Mouse (Mus musculus): ENCODE results near the gene Adad1. TPM values are rescaled to one million over a fixed set of nuclear protein-coding genes. Genes with fewer than 3 reads are reported as not detected.
A peak's percentile ranks its signal among the peaks of the same experiment; 100 is the strongest.

The Adad1 gene
- polyA plus RNA-seq, 1 experiment from 2014 or later: 1.5 TPM

GRCm38 (mm10) chr3:37139192-37139591 lies 75.9 kb downstream of the Adad1 start:
- no peaks in the 10 kb centered on the region for H3K27me3 ChIP-seq
- H3K36me3 ChIP-seq: no peaks in the 10 kb centered on the region
- WGBS: 81% methylated on average over 3 of the region's 3 CpGs
- H3K9me3 ChIP-seq: no peaks in the 10 kb centered on the region
- no peaks in the 10 kb centered on the region for H3K4me1 ChIP-seq (replicated peaks)
- no peak for ATAC-seq (ENCODE audit: insufficient number of reproducible peaks, insufficient read depth, low FRiP score, low TSS enrichment, low read depth)
- H3K4me3 ChIP-seq (replicated peaks): no peak overlapping the region
- no peak overlapping the region for H3K4me2 ChIP-seq
- no peak overlapping the region for H3K27ac ChIP-seq
- no peak overlapping the region for H3K9ac ChIP-seq (replicated peaks)

GRCm38 (mm10) chr3:37140168-37140906 lies 77.0 kb downstream of the Adad1 start:
- 88% methylated on average over 6 of the region's 6 CpGs for WGBS
- Histone ChIP-seq H3K9me3 (no peaks in the 10 kb centered on the region), H3K4me3 (replicated peaks) (no peak overlapping the region), H3K4me1 (replicated peaks) (no peaks in the 10 kb centered on the region), H3K27ac (no peak overlapping the region), H3K36me3 (no peaks in the 10 kb centered on the region), H3K27me3 (no peaks in the 10 kb centered on the region), H3K9ac (replicated peaks) (no peak overlapping the region), H3K4me2 (no peak overlapping the region)
- no peak for ATAC-seq (ENCODE audit: insufficient number of reproducible peaks, insufficient read depth, low FRiP score, low TSS enrichment, low read depth)

GRCm38 (mm10) chr3:37141827-37142226 lies 78.5 kb downstream of the Adad1 start:
- ATAC-seq (ENCODE audit: insufficient number of reproducible peaks, insufficient read depth, low FRiP score, low TSS enrichment, low read depth): no peak
- no peaks in the 10 kb centered on the region for H3K36me3 ChIP-seq
- 74% methylated on average over 2 of the region's 2 CpGs for WGBS

GRCm38 (mm10) chr3:37144979-37145378 lies 81.7 kb downstream of the Adad1 start:
- Histone ChIP-seq H3K27ac (no peak overlapping the region), H3K9ac (replicated peaks) (no peak overlapping the region), H3K9me3 (no peaks in the 10 kb centered on the region), H3K4me2 (no peak overlapping the region), H3K36me3 (no peaks in the 10 kb centered on the region), H3K4me3 (replicated peaks) (no peak overlapping the region), H3K4me1 (replicated peaks) (peaks cover 11% of the 10 kb centered on the region), H3K27me3 (no peaks in the 10 kb centered on the region)
- no peak for ATAC-seq (ENCODE audit: insufficient number of reproducible peaks, insufficient read depth, low FRiP score, low TSS enrichment, low read depth)
- WGBS: 34% methylated on average over 1 of the region's 1 CpGs

More at GRCm38 (mm10) chr3:37141827-37142226, 78.5 kb downstream of the Adad1 start:
- peaks cover 6% of the 10 kb centered on the region for H3K4me1 ChIP-seq (replicated peaks)
- H3K4me3 ChIP-seq (replicated peaks): no peak overlapping the region
- H3K9ac ChIP-seq (replicated peaks): no peak overlapping the region
- H3K9me3 ChIP-seq: no peaks in the 10 kb centered on the region
- no peak overlapping the region for H3K4me2 ChIP-seq
- no peaks in the 10 kb centered on the region for H3K27me3 ChIP-seq
- H3K27ac ChIP-seq: no peak overlapping the region

GRCm38 (mm10) chr3:37146406-37146805 lies 83.1 kb downstream of the Adad1 start:
- H3K4me2 ChIP-seq: peak overlapping the region; percentile 15; the same call in 1 of the 2 replicates
- peaks cover 11% of the 10 kb centered on the region for H3K4me1 ChIP-seq (replicated peaks)
- no peak overlapping the region for H3K27ac ChIP-seq
- no peaks in the 10 kb centered on the region for H3K36me3 ChIP-seq
- no peak overlapping the region for H3K9ac ChIP-seq (replicated peaks)
- no peak for ATAC-seq (ENCODE audit: insufficient number of reproducible peaks, insufficient read depth, low FRiP score, low TSS enrichment, low read depth)
- no peaks in the 10 kb centered on the region for H3K27me3 ChIP-seq
- H3K9me3 ChIP-seq: no peaks in the 10 kb centered on the region
- WGBS: 28% methylated on average over 8 of the region's 8 CpGs
- no peak overlapping the region for H3K4me3 ChIP-seq (replicated peaks)

- Histone ChIP-seq H3K4me1 (replicated peaks) (peaks cover 11% of the 10 kb centered on the region), H3K9ac (replicated peaks) (no peak overlapping the region), H3K4me2 (peak overlapping the region; percentile 15; the same call in 1 of the 2 replicates), H3K36me3 (no peaks in the 10 kb centered on the region), H3K27ac (no peak overlapping the region), H3K9me3 (no peaks in the 10 kb centered on the region), H3K4me3 (replicated peaks) (no peak overlapping the region), H3K27me3 (no peaks in the 10 kb centered on the region)
- no peak; the same call in 1 of the 2 replicates for ATAC-seq (ENCODE audit: insufficient number of reproducible peaks, insufficient read depth, low FRiP score, low TSS enrichment, low read depth)
- 56% methylated on average over 7 of the region's 7 CpGs for WGBS
Observed at GRCm38 (mm10) chr3:37146810-37147209, 83.5 kb downstream of the Adad1 start.

- Histone ChIP-seq H3K36me3 (no peaks in the 10 kb centered on the region), H3K27me3 (no peaks in the 10 kb centered on the region), H3K27ac (no peak overlapping the region), H3K4me3 (replicated peaks) (no peak overlapping the region), H3K4me2 (no peak overlapping the region), H3K9me3 (no peaks in the 10 kb centered on the region), H3K4me1 (replicated peaks) (peaks cover under 1% of the 10 kb centered on the region; the same call in 1 of the 2 replicates), H3K9ac (replicated peaks) (no peak overlapping the region)
- 88% methylated on average over 10 of the region's 10 CpGs for WGBS
- no peak for ATAC-seq (ENCODE audit: insufficient number of reproducible peaks, insufficient read depth, low FRiP score, low TSS enrichment, low read depth)
Observed at GRCm38 (mm10) chr3:37152274-37152673, 88.9 kb downstream of the Adad1 start.

- no peak overlapping the region for H3K4me2 ChIP-seq
- H3K27me3 ChIP-seq: no peaks in the 10 kb centered on the region
- no peaks in the 10 kb centered on the region for H3K4me1 ChIP-seq (replicated peaks)
- H3K9ac ChIP-seq (replicated peaks): no peak overlapping the region
- H3K27ac ChIP-seq: no peak overlapping the region
- H3K36me3 ChIP-seq: no peaks in the 10 kb centered on the region
- ATAC-seq (ENCODE audit: insufficient number of reproducible peaks, insufficient read depth, low FRiP score, low TSS enrichment, low read depth): no peak
- no peak overlapping the region for H3K4me3 ChIP-seq (replicated peaks)
- 96% methylated on average over 7 of the region's 7 CpGs for WGBS
- no peaks in the 10 kb centered on the region for H3K9me3 ChIP-seq
Observed at GRCm38 (mm10) chr3:37153004-37153403, 89.7 kb downstream of the Adad1 start.

GRCm38 (mm10) chr3:37154396-37154795 lies 91.1 kb downstream of the Adad1 start:
- Histone ChIP-seq H3K9me3 (no peaks in the 10 kb centered on the region), H3K4me1 (replicated peaks) (no peaks in the 10 kb centered on the region), H3K36me3 (no peaks in the 10 kb centered on the region), H3K27ac (no peak overlapping the region), H3K27me3 (no peaks in the 10 kb centered on the region), H3K9ac (replicated peaks) (no peak overlapping the region), H3K4me2 (no peak overlapping the region), H3K4me3 (replicated peaks) (no peak overlapping the region)
- ATAC-seq (ENCODE audit: insufficient number of reproducible peaks, insufficient read depth, low FRiP score, low TSS enrichment, low read depth): no peak
- 83% methylated on average over 7 of the region's 7 CpGs for WGBS

- Histone ChIP-seq H3K4me2 (no peak overlapping the region), H3K27me3 (no peaks in the 10 kb centered on the region), H3K9me3 (no peaks in the 10 kb centered on the region), H3K27ac (no peak overlapping the region), H3K36me3 (no peaks in the 10 kb centered on the region), H3K4me1 (replicated peaks) (no peaks in the 10 kb centered on the region), H3K9ac (replicated peaks) (no peak overlapping the region), H3K4me3 (replicated peaks) (no peak overlapping the region)
- ATAC-seq (ENCODE audit: insufficient number of reproducible peaks, insufficient read depth, low FRiP score, low TSS enrichment, low read depth): no peak
- 73% methylated on average over 8 of the region's 8 CpGs for WGBS
Observed at GRCm38 (mm10) chr3:37157082-37157481, 93.8 kb downstream of the Adad1 start.

- Histone ChIP-seq H3K36me3 (no peaks in the 10 kb centered on the region), H3K9me3 (no peaks in the 10 kb centered on the region), H3K4me2 (no peak overlapping the region), H3K27me3 (no peaks in the 10 kb centered on the region), H3K4me3 (replicated peaks) (no peak overlapping the region), H3K27ac (no peak overlapping the region), H3K4me1 (replicated peaks) (no peaks in the 10 kb centered on the region), H3K9ac (replicated peaks) (no peak overlapping the region)
- WGBS: 87% methylated on average over 3 of the region's 3 CpGs
- ATAC-seq (ENCODE audit: insufficient number of reproducible peaks, insufficient read depth, low FRiP score, low TSS enrichment, low read depth): no peak
Observed at GRCm38 (mm10) chr3:37158246-37158645, 94.9 kb downstream of the Adad1 start.

- no peaks in the 10 kb centered on the region for H3K4me1 ChIP-seq (replicated peaks)
- H3K27me3 ChIP-seq: no peaks in the 10 kb centered on the region
- no peak overlapping the region for H3K4me2 ChIP-seq
- no peaks in the 10 kb centered on the region for H3K9me3 ChIP-seq
- no peak overlapping the region for H3K9ac ChIP-seq (replicated peaks)
- H3K4me3 ChIP-seq (replicated peaks): no peak overlapping the region
- WGBS: 76% methylated on average over 4 of the region's 4 CpGs
- no peak for ATAC-seq (ENCODE audit: insufficient number of reproducible peaks, insufficient read depth, low FRiP score, low TSS enrichment, low read depth)
- H3K36me3 ChIP-seq: no peaks in the 10 kb centered on the region
- no peak overlapping the region for H3K27ac ChIP-seq
Observed at GRCm38 (mm10) chr3:37161096-37161495, 97.8 kb downstream of the Adad1 start.
